Mouse (Mus musculus) hindbrain, embryonic 10.5 days (tissue): Measurements from ENCODE around the gene Sall4. TPM values are rescaled to one million over a fixed set of nuclear protein-coding genes. Genes with fewer than 3 reads are reported as not detected.

Source experiments
- DNase-seq: peaks from one replicate; pipeline ENCODE4 v3.0.0-alpha.2; 2017; ENCODE audit warnings: low spot score
- H3K27ac ChIP-seq: fragments of 300-500 bp; sonication (generic); 2 replicates; pipeline ENCODE4 v1.5.1; 2016; ENCODE audit warnings: mild to moderate bottlenecking, moderate library complexity
- H3K27me3 ChIP-seq: fragments of 300-500 bp; sonication (generic); 2 replicates; pipeline ENCODE4 v1.6.1; 2016; ENCODE audit warnings: mild to moderate bottlenecking; ENCODE audit not compliant: poor library complexity, insufficient read depth, severe bottlenecking
- H3K36me3 ChIP-seq: fragments of 300-500 bp; sonication (generic); 2 replicates; pipeline ENCODE4 v1.6.1; 2016; ENCODE audit warnings: mild to moderate bottlenecking, moderate library complexity
- H3K4me1 ChIP-seq: fragments of 300-500 bp; sonication (generic); replicated peaks from 2 replicates; pipeline ENCODE4 v1.6.1; 2016; ENCODE audit warnings: mild to moderate bottlenecking
- H3K4me3 ChIP-seq: fragments of 300-500 bp; sonication (generic); 2 replicates; pipeline ENCODE4 v1.5.1; 2016; ENCODE audit warnings: mild to moderate bottlenecking, moderate library complexity
- H3K9me3 ChIP-seq: fragments of 300-500 bp; sonication (generic); 2 replicates; pipeline ENCODE4 v1.6.1; 2016; ENCODE audit warnings: mild to moderate bottlenecking, moderate library complexity
- WGBS: fragments of 180-500 bp; shearing (Covaris S2); methylation state at CpG from one replicate; pipeline ENCODE4 v1.1.7; 2016; 5-methylcytosine and 5-hydroxymethylcytosine counted together
- polyA plus RNA-seq: library from polyadenylated mRNA; unstranded; fragments of >200 nt; fragmentation: Nextera tagmentation; extraction: Ambion mirVana; gene quantifications from 2 replicates; pipeline ENCODE4 v1.2.1, GENCODE M21; 2016

Gene Sall4
- polyA plus RNA-seq, 1 experiment from 2014 or later, result 19.0 TPM

- peak; percentile 81 for DNase-seq
- peak overlapping the region; percentile 94 for H3K27ac ChIP-seq
- H3K4me3 ChIP-seq, result peak overlapping the region; percentile 88
- peaks cover under 1% of the 10 kb centered on the region; the same call in 1 of the 2 replicates for H3K36me3 ChIP-seq
- H3K27me3 ChIP-seq, result no peaks in the 10 kb centered on the region
- 2% methylated on average over 107 of the region's 108 CpGs for WGBS
- H3K9me3 ChIP-seq, result peaks cover 4% of the 10 kb centered on the region; the same call in 1 of the 2 replicates
- peaks cover 14% of the 10 kb centered on the region; the same call in 1 of the 2 replicates for H3K4me1 ChIP-seq
Measured at GRCm38 (mm10) chr2:168741273-168742058, 26.3 kb downstream of the Sall4 start.

- peak overlapping the region; percentile 94 for H3K27ac ChIP-seq
- WGBS, result 87% methylated on average over 10 of the region's 10 CpGs
Measured at GRCm38 (mm10) chr2:168740496-168740895, 27.2 kb downstream of the Sall4 start.

GRCm38 (mm10) chr2:168738854-168739253 is 28.9 kb downstream of the Sall4 start:
- H3K4me3 ChIP-seq, result no peak overlapping the region
- no peak overlapping the region for H3K27ac ChIP-seq
- peaks cover 19% of the 10 kb centered on the region for H3K4me1 ChIP-seq
- H3K36me3 ChIP-seq, result no peaks in the 10 kb centered on the region
- WGBS, result 98% methylated on average over 1 of the region's 1 CpGs
- no peaks in the 10 kb centered on the region for H3K27me3 ChIP-seq
- DNase-seq, result no peak
- H3K9me3 ChIP-seq, result peaks cover 4% of the 10 kb centered on the region; the same call in 1 of the 2 replicates

More at GRCm38 (mm10) chr2:168740496-168740895, 27.2 kb downstream of the Sall4 start:
- H3K4me3 ChIP-seq, result peak overlapping the region; percentile 88
- H3K36me3 ChIP-seq, result no peaks in the 10 kb centered on the region
- peaks cover 4% of the 10 kb centered on the region; the same call in 1 of the 2 replicates for H3K9me3 ChIP-seq
- no peak for DNase-seq
- H3K4me1 ChIP-seq, result peaks cover 14% of the 10 kb centered on the region; the same call in 1 of the 2 replicates
- no peaks in the 10 kb centered on the region for H3K27me3 ChIP-seq

GRCm38 (mm10) chr2:168737878-168738277 is 29.9 kb downstream of the Sall4 start:
- H3K36me3 ChIP-seq, result no peaks in the 10 kb centered on the region
- no peak overlapping the region for H3K4me3 ChIP-seq
- no peak overlapping the region for H3K27ac ChIP-seq
- peaks cover 4% of the 10 kb centered on the region; the same call in 1 of the 2 replicates for H3K9me3 ChIP-seq
- WGBS, result 85% methylated on average over 10 of the region's 10 CpGs
- H3K4me1 ChIP-seq, result peaks cover 22% of the 10 kb centered on the region
- no peak for DNase-seq
- H3K27me3 ChIP-seq, result no peaks in the 10 kb centered on the region

GRCm38 (mm10) chr2:168734023-168734422 is 33.7 kb downstream of the Sall4 start:
- H3K36me3 ChIP-seq, result no peaks in the 10 kb centered on the region
- DNase-seq, result no peak
- H3K9me3 ChIP-seq, result peaks cover 2% of the 10 kb centered on the region; the same call in 1 of the 2 replicates
- H3K4me1 ChIP-seq, result peaks cover 32% of the 10 kb centered on the region
- peak overlapping the region; percentile 25 for H3K27ac ChIP-seq
- 54% methylated on average over 11 of the region's 11 CpGs for WGBS
- H3K27me3 ChIP-seq, result no peaks in the 10 kb centered on the region
- no peak overlapping the region for H3K4me3 ChIP-seq

GRCm38 (mm10) chr2:168731258-168731657 is 36.5 kb downstream of the Sall4 start:
- DNase-seq, result peak; percentile 17
- H3K36me3 ChIP-seq, result no peaks in the 10 kb centered on the region
- H3K4me3 ChIP-seq, result no peak overlapping the region
- peak overlapping the region; percentile 53; the same call in 1 of the 2 replicates for H3K27ac ChIP-seq
- no peaks in the 10 kb centered on the region for H3K9me3 ChIP-seq
- H3K4me1 ChIP-seq, result peaks cover 42% of the 10 kb centered on the region
- H3K27me3 ChIP-seq, result no peaks in the 10 kb centered on the region
- 63% methylated on average over 8 of the region's 8 CpGs for WGBS

- no peaks in the 10 kb centered on the region for H3K36me3 ChIP-seq
- H3K27me3 ChIP-seq, result no peaks in the 10 kb centered on the region
- H3K27ac ChIP-seq, result no peak overlapping the region
- H3K9me3 ChIP-seq, result no peaks in the 10 kb centered on the region
- no peak overlapping the region for H3K4me3 ChIP-seq
- H3K4me1 ChIP-seq, result peaks cover 50% of the 10 kb centered on the region
- 79% methylated on average over 12 of the region's 12 CpGs for WGBS
- DNase-seq, result no peak
Measured at GRCm38 (mm10) chr2:168729736-168730135, 38.0 kb downstream of the Sall4 start.

GRCm38 (mm10) chr2:168728045-168728444 is 39.7 kb downstream of the Sall4 start:
- 92% methylated on average over 12 of the region's 12 CpGs for WGBS
- Histone ChIP-seq H3K4me3 (no peak overlapping the region), H3K4me1 (peaks cover 42% of the 10 kb centered on the region), H3K9me3 (no peaks in the 10 kb centered on the region), H3K36me3 (no peaks in the 10 kb centered on the region), H3K27ac (no peak overlapping the region), H3K27me3 (no peaks in the 10 kb centered on the region)
- DNase-seq, result no peak

GRCm38 (mm10) chr2:168726007-168726406 is 41.7 kb downstream of the Sall4 start:
- DNase-seq, result peak; percentile 77
- WGBS, result 44% methylated on average over 6 of the region's 6 CpGs
- Histone ChIP-seq H3K27me3 (no peaks in the 10 kb centered on the region), H3K36me3 (no peaks in the 10 kb centered on the region), H3K4me3 (no peak overlapping the region), H3K4me1 (peaks cover 29% of the 10 kb centered on the region), H3K27ac (no peak overlapping the region; the same call in 1 of the 2 replicates), H3K9me3 (no peaks in the 10 kb centered on the region)

- Histone ChIP-seq H3K9me3 (no peaks in the 10 kb centered on the region), H3K27me3 (no peaks in the 10 kb centered on the region), H3K27ac (no peak overlapping the region), H3K4me1 (peaks cover 28% of the 10 kb centered on the region), H3K4me3 (no peak overlapping the region), H3K36me3 (no peaks in the 10 kb centered on the region)
- 91% methylated on average over 14 of the region's 14 CpGs for WGBS
- DNase-seq, result no peak
Measured at GRCm38 (mm10) chr2:168721313-168721712, 46.4 kb downstream of the Sall4 start.

- no peaks in the 10 kb centered on the region for H3K27me3 ChIP-seq
- DNase-seq, result no peak
- H3K4me1 ChIP-seq, result peaks cover 21% of the 10 kb centered on the region
- no peak overlapping the region for H3K4me3 ChIP-seq
- H3K36me3 ChIP-seq, result no peaks in the 10 kb centered on the region
- 67% methylated on average over 4 of the region's 4 CpGs for WGBS
- H3K27ac ChIP-seq, result no peak overlapping the region
- no peaks in the 10 kb centered on the region for H3K9me3 ChIP-seq
Measured at GRCm38 (mm10) chr2:168719742-168720141, 48.0 kb downstream of the Sall4 start.

GRCm38 (mm10) chr2:168718735-168719134 is 49.0 kb downstream of the Sall4 start:
- Histone ChIP-seq H3K36me3 (no peaks in the 10 kb centered on the region), H3K9me3 (no peaks in the 10 kb centered on the region), H3K4me3 (no peak overlapping the region), H3K27me3 (no peaks in the 10 kb centered on the region), H3K4me1 (peaks cover 21% of the 10 kb centered on the region), H3K27ac (0 out of 2 replicates have a peak overlapping the region, but pooled peaks have one; percentile 45)
- WGBS, result 83% methylated on average over 10 of the region's 10 CpGs
- no peak for DNase-seq

- no peaks in the 10 kb centered on the region for H3K27me3 ChIP-seq
- 82% methylated on average over 2 of the region's 2 CpGs for WGBS
Measured at GRCm38 (mm10) chr2:168718267-168718666, 49.5 kb downstream of the Sall4 start.

More at GRCm38 (mm10) chr2:168718267-168718666, 49.5 kb downstream of the Sall4 start:
- Histone ChIP-seq H3K4me1 (peaks cover 21% of the 10 kb centered on the region), H3K9me3 (no peaks in the 10 kb centered on the region), H3K36me3 (no peaks in the 10 kb centered on the region), H3K4me3 (no peak overlapping the region), H3K27ac (no peak overlapping the region)
- DNase-seq, result no peak
